Mouse (Mus musculus) gastrocnemius, adult 18-20 months (tissue): ENCODE measurements around the gene Stk38l. TPM values are rescaled to one million over a fixed set of nuclear protein-coding genes. Genes with fewer than 3 reads are reported as not detected.

Source experiments
- total RNA-seq, 2 experiments: library from RNA; stranded (reverse); gene quantifications; 2 replicates each; pipeline ENCODE4 v1.2.3; 2021

Stk38l gene
- total RNA-seq, 2 experiments from 2014 or later: 8.7 to 10.1 TPM

Other genes starting within 250 kb of the Stk38l start
- 1 to 10 TPM; 5.4 to 7.2 TPM for gene Itpr2, start 222.8 kb upstream of the Stk38l start, total RNA-seq
- 10 to 100 TPM; 52.5 to 53.0 TPM for gene Fgfr1op2, start 147.8 kb upstream of the Stk38l start, total RNA-seq
- gene Ints13, start 147.2 kb upstream of the Stk38l start, total RNA-seq: 10 to 100 TPM; 10.5 to 15.9 TPM
- 10 to 100 TPM; 36.6 TPM for gene Med21, start 82.4 kb upstream of the Stk38l start, total RNA-seq
- gene Tm7sf3, start 82.2 kb upstream of the Stk38l start, total RNA-seq: 1 to 10 TPM; 6.2 to 6.9 TPM
- under 1 TPM; 0.43 TPM for gene Arntl2, start 71.1 kb downstream of the Stk38l start, total RNA-seq
- gene Smco2, start 125.1 kb downstream of the Stk38l start, total RNA-seq: not detected
- gene Ppfibp1, start 163.5 kb downstream of the Stk38l start, total RNA-seq: 10 to 100 TPM; 54.4 to 65.7 TPM
- gene 1700034J05Rik, start 229.4 kb downstream of the Stk38l start, total RNA-seq: not detected